Mouse (Mus musculus) brain, embryonic 14.5 days (tissue): ENCODE results near the gene Hist2h2bb.

Experiments used
- CTCF ChIP-seq: fragments of 200-500 bp; IDR thresholded peaks from 2 replicates; pipeline ENCODE4 v1.5.1; 2012; ENCODE audit warnings: inconsistent platforms, mild to moderate bottlenecking, moderate library complexity, borderline replicate concordance; ENCODE audit not compliant: insufficient read depth, insufficient read length; ENCODE audit errors: extremely low read depth
- POLR2A ChIP-seq: fragments of 200-500 bp; IDR thresholded peaks from 2 replicates; pipeline ENCODE4 v1.6.1; 2012; ENCODE audit warnings: mild to moderate bottlenecking, inconsistent platforms, borderline replicate concordance; ENCODE audit not compliant: poor library complexity, insufficient read depth, insufficient read length, severe bottlenecking; ENCODE audit errors: extremely low read depth

GRCm38 (mm10) chr3:96266132-96266710 lies 3.3 kb upstream of the Hist2h2bb start:
- TF ChIP-seq POLR2A, result no peak
- no peak for TF ChIP-seq CTCF
